Mouse (Mus musculus) cortical plate, adult 2 months (tissue): ENCODE measurements around the gene Nipsnap3b.

Experiments
- CTCF ChIP-seq: fragments of 200-500 bp; IDR thresholded peaks from 2 replicates; pipeline ENCODE4 v1.5.1; 2011; ENCODE audit warnings: mild to moderate bottlenecking, control low read depth, low read length; ENCODE audit not compliant: insufficient read depth; ENCODE audit errors: extremely low read depth
- POLR2A ChIP-seq: fragments of 200-500 bp; IDR thresholded peaks from 2 replicates; pipeline ENCODE4 v1.6.1; 2011; ENCODE audit warnings: mild to moderate bottlenecking, low read length, control low read depth; ENCODE audit not compliant: insufficient read depth; ENCODE audit errors: extremely low read depth

DNA sequence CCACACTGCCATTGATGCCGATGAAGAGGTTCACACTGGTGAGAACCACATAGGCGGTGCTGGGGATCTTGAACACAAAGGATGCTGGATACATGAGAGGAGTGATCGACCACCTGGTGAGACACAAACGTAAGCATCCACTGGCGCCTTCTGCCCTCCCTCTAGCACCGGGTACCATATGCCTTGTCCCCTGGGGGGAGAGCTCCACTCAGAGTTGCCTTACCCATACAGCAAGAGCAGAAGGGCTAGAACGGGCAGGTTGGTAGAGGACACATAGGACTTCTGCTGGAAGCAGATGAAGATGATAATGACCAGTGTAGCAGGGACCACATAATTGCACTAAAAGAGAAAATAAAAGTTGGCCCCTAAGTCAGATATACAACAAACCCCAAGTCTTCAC is 34.1 kb downstream of the Nipsnap3b start:
- TF ChIP-seq POLR2A (no peak), CTCF (no peak)
